ENCODE assay signal across 12 mouse cellular contexts in genomic region chr10:60390177-60390903, GRCm38 (mm10). TPM values are rescaled to one million over a fixed set of nuclear protein-coding genes. Genes with fewer than 3 reads are reported as not detected.
DNase-seq lines count a peak whose midpoint lies in the region; ATAC-seq lines count a peak whose summit lies in the region.
"Had no signal": no experiment of that assay in that cellular context is flagged by ENCODE, and none has a peak within 500 bp of the region (broad histone marks: within the 10 kb centered on the region; RNA-seq: fewer than 3 reads in every experiment).

No protein-coding gene starts in this region.

- DNase-seq in hindbrain, embryonic 14.5 days (ENCODE audit: low spot score), result no peak
- DNase-seq in ES-CJ7 (ENCODE audit: low read depth, low spot score), result peak; percentile 40
- peak; percentile 70 for DNase-seq in induced T-regulatory cell, adult 2 months (ENCODE audit: low read depth)
- DNase-seq in thymus, postnatal 0 days (ENCODE audit: low spot score), result peak; percentile 60
- DNase-seq in urinary bladder, adult 18-20 months (ENCODE audit: low spot score in 2 of 2), result no peak
- DNase-seq in left cerebral cortex, postnatal 10 days (ENCODE audit: extremely low spot score in 1 of 2, low spot score in 2 of 2), result no peak
- DNase-seq: cerebellum, postnatal 36 days had no signal

- H3K9ac ChIP-seq in hindbrain, embryonic 13.5 days, result no peak overlapping the region
- H3K9ac ChIP-seq in hindbrain, embryonic 14.5 days, result no peak overlapping the region
- H3K9ac ChIP-seq: limb, embryonic 15.5 days had no signal

- 38% methylated on average over 6 of the region's 6 CpGs for WGBS in hindbrain, embryonic 13.5 days
- 26% methylated on average over 6 of the region's 6 CpGs for WGBS in hindbrain, embryonic 14.5 days

- H3K27ac ChIP-seq in hindbrain, embryonic 13.5 days, result no peak overlapping the region
- no peak overlapping the region for H3K27ac ChIP-seq in hindbrain, embryonic 14.5 days
- H3K27ac ChIP-seq: limb, embryonic 15.5 days had no signal

- ATAC-seq in hindbrain, embryonic 13.5 days (ENCODE audit: low FRiP score), result 0 out of 2 replicates have a peak, but pooled peaks have one; percentile 30
- no peak for ATAC-seq in hindbrain, embryonic 14.5 days (ENCODE audit: low FRiP score)

- no peaks in the 10 kb centered on the region for H3K9me3 ChIP-seq in hindbrain, embryonic 13.5 days
- no peaks in the 10 kb centered on the region for H3K9me3 ChIP-seq in hindbrain, embryonic 14.5 days (ENCODE audit: control insufficient read depth, low read length)
- H3K9me3 ChIP-seq: limb, embryonic 15.5 days had no signal

- peaks cover 23% of the 10 kb centered on the region for H3K4me1 ChIP-seq in hindbrain, embryonic 13.5 days (replicated peaks)
- 0 out of 2 replicates have a peak, but pooled peaks cover 8% of the 10 kb centered on the region for H3K4me1 ChIP-seq in hindbrain, embryonic 14.5 days (replicated peaks; ENCODE audit: control insufficient read depth, insufficient read depth, low read length)

- H3K36me3 ChIP-seq in hindbrain, embryonic 13.5 days, result no peaks in the 10 kb centered on the region
- no peaks in the 10 kb centered on the region for H3K36me3 ChIP-seq in hindbrain, embryonic 14.5 days (replicated peaks; ENCODE audit: control insufficient read depth, insufficient read depth)
- H3K36me3 ChIP-seq: limb, embryonic 15.5 days had no signal

- H3K27me3 ChIP-seq in hindbrain, embryonic 13.5 days, result no peaks in the 10 kb centered on the region
- H3K27me3 ChIP-seq in hindbrain, embryonic 14.5 days (ENCODE audit: control insufficient read depth, insufficient read depth, low read length), result no peaks in the 10 kb centered on the region
- H3K27me3 ChIP-seq: limb, embryonic 15.5 days had no signal

- no peak overlapping the region for H3K4me2 ChIP-seq in hindbrain, embryonic 13.5 days
- no peak overlapping the region for H3K4me2 ChIP-seq in hindbrain, embryonic 14.5 days (replicated peaks)
- H3K4me2 ChIP-seq: limb, embryonic 15.5 days had no signal

- no peak overlapping the region for H3K4me3 ChIP-seq in hindbrain, embryonic 13.5 days
- H3K4me3 ChIP-seq in hindbrain, embryonic 14.5 days (replicated peaks; ENCODE audit: low read length), result no peak overlapping the region
- H3K4me3 ChIP-seq: limb, embryonic 15.5 days had no signal

- intact Hi-C loops in left cerebral cortex, postnatal 10 days (cut with DNase I), result no loop called here

RNA-seq across cellular contexts. Expression of gene Gm17455, which starts 9.2 kb away (rescaled TPM):
- polyA plus RNA-seq in hindbrain, embryonic 13.5 days (2015; fragmentation: Nextera tagmentation; extraction: Ambion mirVana), result 9.3 and 13.2 TPM in 2 replicates
- 9.7 and 18.2 TPM in 2 replicates for polyA plus RNA-seq in hindbrain, embryonic 14.5 days (2014; fragmentation: Nextera tagmentation; extraction: Ambion mirVana)
- polyA plus RNA-seq in thymus, postnatal 0 days (2015; fragmentation: Nextera tagmentation; extraction: Ambion mirVana), result 0.31 and 0.52 TPM in 2 replicates
- 1 to 10 TPM; 1.4 to 2.1 TPM for total RNA-seq in left cerebral cortex, postnatal 10 days (2021)
- total RNA-seq: heart, adult 8-10 months; left cerebral cortex, adult 18-20 months; MEL had no signal

RNA-seq across cellular contexts. Expression of gene Vsir, which starts 43.7 kb away (rescaled TPM):
- 2.2 and 2.3 TPM in 2 replicates for polyA plus RNA-seq in hindbrain, embryonic 13.5 days (2015; fragmentation: Nextera tagmentation; extraction: Ambion mirVana)
- polyA plus RNA-seq in hindbrain, embryonic 14.5 days (2014; fragmentation: Nextera tagmentation; extraction: Ambion mirVana), result 2.5 and 2.7 TPM in 2 replicates
- polyA plus RNA-seq in thymus, postnatal 0 days (2015; fragmentation: Nextera tagmentation; extraction: Ambion mirVana), result 14.0 and 15.2 TPM in 2 replicates
- 10 to 100 TPM; 18.8 to 20.7 TPM for total RNA-seq in left cerebral cortex, postnatal 10 days (2021)

Comparison
In these comparisons a context has a peak if more than half of its experiments do, and no peak if none do; other contexts are left out.
1. DNase-seq: peak in ES-CJ7 (single experiment), induced T-regulatory cell, adult 2 months (single experiment) and thymus, postnatal 0 days (single experiment); none in hindbrain, embryonic 14.5 days (single experiment), urinary bladder, adult 18-20 months (0 of 2) and left cerebral cortex, postnatal 10 days (0 of 2).